Mouse (Mus musculus): ENCODE measurements around the gene Git1. TPM values are rescaled to one million over a fixed set of nuclear protein-coding genes. Genes with fewer than 3 reads are reported as not detected.

The Git1 gene
- total and polyA plus RNA-seq, 2 experiments from 2014 or later = 19.6 to 143 TPM

GRCm38 (mm10) chr11:77483510-77484255, 9.7 kb upstream of the Git1 start:
- no peaks in the 10 kb centered on the region for H3K9me3 ChIP-seq (ENCODE audit: low read length)
- H3K36me3 ChIP-seq (ENCODE audit: insufficient read depth, low read length) = no peaks in the 10 kb centered on the region
- no peak for DNase-seq (ENCODE audit: low spot score)
- H3K9ac ChIP-seq (replicated peaks; ENCODE audit: low read length, poor library complexity, severe bottlenecking) = no peak overlapping the region
- WGBS = 76% methylated on average over 11 of the region's 11 CpGs
- no peak overlapping the region for H3K4me2 ChIP-seq (ENCODE audit: low read depth, low read length, poor library complexity, severe bottlenecking)
- no peaks in the 10 kb centered on the region for H3K27me3 ChIP-seq (ENCODE audit: insufficient read depth, low read length)
- peaks cover 28% of the 10 kb centered on the region; the same call in 1 of the 2 replicates for H3K4me1 ChIP-seq (ENCODE audit: insufficient read depth, low read length)
- no peak overlapping the region for H3K27ac ChIP-seq (ENCODE audit: low read depth, low read length)
- H3K4me3 ChIP-seq (ENCODE audit: low read depth, low read length) = no peak overlapping the region
- no peak for ATAC-seq (ENCODE audit: low FRiP score)
- no peak for TF ChIP-seq CTCF (IDR thresholded peaks at IDR 0.05)

- ATAC-seq (ENCODE audit: low FRiP score) = no peak
- no peak for TF ChIP-seq CTCF (IDR thresholded peaks at IDR 0.05)
- Histone ChIP-seq H3K9ac (replicated peaks; ENCODE audit: low read length, poor library complexity, severe bottlenecking) (no peak overlapping the region), H3K4me3 (ENCODE audit: low read depth, low read length) (no peak overlapping the region), H3K4me1 (ENCODE audit: insufficient read depth, low read length) (peaks cover 28% of the 10 kb centered on the region; the same call in 1 of the 2 replicates), H3K27me3 (ENCODE audit: insufficient read depth, low read length) (no peaks in the 10 kb centered on the region), H3K4me2 (ENCODE audit: low read depth, low read length, poor library complexity, severe bottlenecking) (0 out of 2 replicates have a peak overlapping the region, but pooled peaks have one; percentile 6), H3K36me3 (ENCODE audit: insufficient read depth, low read length) (no peaks in the 10 kb centered on the region), H3K27ac (ENCODE audit: low read depth, low read length) (no peak overlapping the region), H3K9me3 (ENCODE audit: low read length) (no peaks in the 10 kb centered on the region)
- DNase-seq (ENCODE audit: low spot score) = peak; percentile 56
- WGBS = 46% methylated on average over 6 of the region's 6 CpGs
These were observed 8.1 kb upstream of the Git1 start for GRCm38 (mm10) chr11:77485229-77485628.

- DNase-seq (ENCODE audit: low spot score) (peak; percentile 86), ATAC-seq (ENCODE audit: low FRiP score) (no peak)
- WGBS = 38% methylated on average over 5 of the region's 5 CpGs
- H3K4me3 ChIP-seq (ENCODE audit: low read depth, low read length) = peak overlapping the region; percentile 14; the same call in 1 of the 2 replicates
- H3K27ac ChIP-seq (ENCODE audit: low read depth, low read length) = peak overlapping the region; percentile 32; the same call in 1 of the 2 replicates
- peak overlapping the region; percentile 86 for H3K4me2 ChIP-seq (ENCODE audit: low read depth, low read length, poor library complexity, severe bottlenecking)
- peak; percentile 38; the same call in 1 of the 2 replicates for TF ChIP-seq CTCF (IDR thresholded peaks at IDR 0.05)
- no peaks in the 10 kb centered on the region for H3K36me3 ChIP-seq (ENCODE audit: insufficient read depth, low read length)
- peaks cover 33% of the 10 kb centered on the region; the same call in 1 of the 2 replicates for H3K4me1 ChIP-seq (ENCODE audit: insufficient read depth, low read length)
- H3K9ac ChIP-seq (replicated peaks; ENCODE audit: low read length, poor library complexity, severe bottlenecking) = peak overlapping the region; percentile 30; the same call in 1 of the 2 replicates
- no peaks in the 10 kb centered on the region for H3K9me3 ChIP-seq (ENCODE audit: low read length)
- no peaks in the 10 kb centered on the region for H3K27me3 ChIP-seq (ENCODE audit: insufficient read depth, low read length)
These were observed 6.6 kb upstream of the Git1 start for GRCm38 (mm10) chr11:77486798-77487197.

GRCm38 (mm10) chr11:77488771-77489581, 4.4 kb upstream of the Git1 start:
- ATAC-seq (ENCODE audit: low FRiP score) = 0 out of 2 replicates have a peak, but pooled peaks have one; percentile 0
- Histone ChIP-seq H3K9me3 (ENCODE audit: low read length) (no peaks in the 10 kb centered on the region), H3K27ac (ENCODE audit: low read depth, low read length) (peak overlapping the region; percentile 89), H3K4me3 (ENCODE audit: low read depth, low read length) (peak overlapping the region; percentile 90), H3K4me1 (ENCODE audit: insufficient read depth, low read length) (peaks cover 33% of the 10 kb centered on the region; the same call in 1 of the 2 replicates), H3K36me3 (ENCODE audit: insufficient read depth, low read length) (no peaks in the 10 kb centered on the region), H3K4me2 (ENCODE audit: low read depth, low read length, poor library complexity, severe bottlenecking) (peak overlapping the region; percentile 86), H3K27me3 (ENCODE audit: insufficient read depth, low read length) (no peaks in the 10 kb centered on the region), H3K9ac (replicated peaks; ENCODE audit: low read length, poor library complexity, severe bottlenecking) (peak overlapping the region; percentile 95)
- TF ChIP-seq CTCF (IDR thresholded peaks at IDR 0.05) = no peak
- 2% methylated on average over 40 of the region's 55 CpGs for WGBS
- DNase-seq (ENCODE audit: low spot score) = no peak

- under 1% methylated on average over 32 of the region's 87 CpGs for WGBS
These were observed 3.6 kb upstream of the Git1 start, which contains the start of gene Ankrd13b for GRCm38 (mm10) chr11:77489591-77490235. Ankrd13b (minus strand) TSS chr11:77489678.

More at GRCm38 (mm10) chr11:77489591-77490235, 3.6 kb upstream of the Git1 start, which contains the start of gene Ankrd13b:
- Histone ChIP-seq H3K4me2 (ENCODE audit: low read depth, low read length, poor library complexity, severe bottlenecking) (peak within 1 kb of the TSS; percentile 86), H3K4me1 (ENCODE audit: insufficient read depth, low read length) (peaks cover 40% of the 10 kb centered on the region; the same call in 1 of the 2 replicates), H3K27ac (ENCODE audit: low read depth, low read length) (peak within 1 kb of the TSS; percentile 89), H3K9me3 (ENCODE audit: low read length) (no peaks in the 10 kb centered on the region), H3K4me3 (ENCODE audit: low read depth, low read length) (peak within 1 kb of the TSS; percentile 90), H3K36me3 (ENCODE audit: insufficient read depth, low read length) (no peaks in the 10 kb centered on the region), H3K9ac (replicated peaks; ENCODE audit: low read length, poor library complexity, severe bottlenecking) (peak within 1 kb of the TSS; percentile 95), H3K27me3 (ENCODE audit: insufficient read depth, low read length) (no peaks in the 10 kb centered on the region)
- peak; percentile 50; the same call in 1 of the 2 replicates for ATAC-seq (ENCODE audit: low FRiP score)
- no peak for TF ChIP-seq CTCF (IDR thresholded peaks at IDR 0.05)
- peak; percentile 90 for DNase-seq (ENCODE audit: low spot score)
